Mouse (Mus musculus) frontal cortex, postnatal 25 days (tissue): ENCODE results near the gene Cxcr2.
"Not testable (repeated sequence)": the region's sequence is repeated elsewhere in the genome, so short reads cannot be mapped to it uniquely, and the experiment has no call there.

Experiments used
- DNase-seq, 2 experiments: peaks; one replicate each; pipeline ENCODE4 v3.0.0; 2022; ENCODE audit warnings: low spot score in 2 of 2

Cxcr2 gene

GRCm38 (mm10) chr1:74139415-74139814 is 14.4 kb upstream of the Cxcr2 start:
- DNase-seq: no peak

- no peak for DNase-seq
Observed at GRCm38 (mm10) chr1:74141781-74142180, 12.0 kb upstream of the Cxcr2 start.

- DNase-seq: no peak
Observed at GRCm38 (mm10) chr1:74149106-74149885, 4.5 kb upstream of the Cxcr2 start.

- DNase-seq: no peak
Observed at GRCm38 (mm10) chr1:74150101-74150500, 3.7 kb upstream of the Cxcr2 start.

GRCm38 (mm10) chr1:74151091-74151490 is 2.7 kb upstream of the Cxcr2 start:
- DNase-seq: no peak

GRCm38 (mm10) chr1:74155435-74156012 is 1.7 kb downstream of the Cxcr2 start:
- DNase-seq: no peak

GRCm38 (mm10) chr1:74156381-74156910 is 2.7 kb downstream of the Cxcr2 start:
- no peak for DNase-seq

GRCm38 (mm10) chr1:74159613-74160012 is 5.8 kb downstream of the Cxcr2 start:
- DNase-seq: not testable (repeated sequence)

GRCm38 (mm10) chr1:74160036-74160435 is 6.2 kb downstream of the Cxcr2 start:
- no peak for DNase-seq

- no peak for DNase-seq
Observed at GRCm38 (mm10) chr1:74167136-74167535, 13.3 kb downstream of the Cxcr2 start.

- DNase-seq: no peak
Observed at GRCm38 (mm10) chr1:74169721-74170120, 15.9 kb downstream of the Cxcr2 start.

GRCm38 (mm10) chr1:74172722-74173121 is 18.9 kb downstream of the Cxcr2 start:
- DNase-seq: no peak

GRCm38 (mm10) chr1:74175731-74176130 is 21.9 kb downstream of the Cxcr2 start:
- no peak for DNase-seq

GRCm38 (mm10) chr1:74178618-74179017 is 24.8 kb downstream of the Cxcr2 start:
- no peak for DNase-seq

GRCm38 (mm10) chr1:74179624-74180408 is 26.0 kb downstream of the Cxcr2 start:
- DNase-seq: no peak

- no peak for DNase-seq
Observed at GRCm38 (mm10) chr1:74181462-74181861, 27.7 kb downstream of the Cxcr2 start.

GRCm38 (mm10) chr1:74183006-74183405 is 29.2 kb downstream of the Cxcr2 start:
- DNase-seq: no peak

GRCm38 (mm10) chr1:74190471-74190870 is 36.7 kb downstream of the Cxcr2 start:
- no peak for DNase-seq

GRCm38 (mm10) chr1:74192711-74193110 is 38.9 kb downstream of the Cxcr2 start:
- DNase-seq: no peak

- DNase-seq: no peak
Observed at GRCm38 (mm10) chr1:74194445-74194844, 40.7 kb downstream of the Cxcr2 start, which contains the start of gene Cxcr1. Gene Cxcr1 (minus strand): TSS chr1:74194631.

GRCm38 (mm10) chr1:74195961-74196360 is 42.2 kb downstream of the Cxcr2 start:
- no peak for DNase-seq
